22 mouse cellular contexts compared by ENCODE assay signal in the genomic region with DNA sequence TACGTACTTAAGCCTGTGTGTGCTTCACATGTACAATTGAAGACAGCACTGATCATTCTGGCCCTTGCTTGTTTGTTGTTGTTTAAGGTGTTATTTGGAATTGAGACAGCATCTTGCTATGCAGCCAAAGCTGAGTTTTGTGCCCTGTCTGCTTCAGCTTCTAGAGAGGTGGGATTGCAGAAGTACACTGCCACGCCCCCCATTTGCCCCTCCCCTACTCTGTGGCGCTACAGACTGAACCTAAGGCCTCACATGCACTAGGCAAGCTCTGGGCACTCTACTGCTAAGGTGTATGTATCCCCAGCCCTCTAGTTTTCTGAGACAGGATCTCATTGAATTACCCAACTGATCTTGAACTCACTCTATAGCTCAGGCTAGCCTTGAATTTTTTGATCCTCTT.
"Had no signal": no experiment of that assay in that cellular context is flagged by ENCODE, and none has a peak within 500 bp of the region (broad histone marks: within the 10 kb centered on the region; RNA-seq: fewer than 3 reads in every experiment).

No protein-coding gene starts in this region.

- H3K36me3 ChIP-seq: heart, embryonic 12.5 days; hindbrain, embryonic 10.5 days; hindbrain, embryonic 12.5 days; intestine, embryonic 15.5 days; kidney, embryonic 15.5 days; limb, embryonic 13.5 days; limb, embryonic 15.5 days; liver, embryonic 12.5 days had no signal

- H3K27me3 ChIP-seq: heart, embryonic 12.5 days; intestine, embryonic 15.5 days had no signal

- H3K4me1 ChIP-seq: hindbrain, embryonic 12.5 days; intestine, embryonic 15.5 days; kidney, embryonic 15.5 days had no signal

- H3K9ac ChIP-seq: heart, embryonic 12.5 days; hindbrain, embryonic 12.5 days; hindbrain, embryonic 14.5 days; intestine, embryonic 15.5 days; kidney, embryonic 15.5 days; limb, embryonic 13.5 days; limb, embryonic 15.5 days; liver, embryonic 12.5 days; liver, embryonic 14.5 days had no signal

- H3K4me3 ChIP-seq: heart, embryonic 10.5 days; heart, embryonic 12.5 days; hindbrain, embryonic 10.5 days; hindbrain, embryonic 12.5 days; intestine, embryonic 15.5 days; kidney, embryonic 15.5 days; limb, embryonic 13.5 days; limb, embryonic 15.5 days; liver, embryonic 12.5 days had no signal

- DNase-seq: gastrocnemius, postnatal 25 days; heart, postnatal 10 days; heart, postnatal 4 days; kidney, adult 2 months; kidney, adult 9 months; kidney, postnatal 14 days; kidney, postnatal 36 days; layer of hippocampus, adult 9-11 months; layer of hippocampus, postnatal 36 days; left cerebral cortex, postnatal 4 days had no signal

- H3K9me3 ChIP-seq: heart, embryonic 10.5 days; heart, embryonic 12.5 days; hindbrain, embryonic 10.5 days; hindbrain, embryonic 12.5 days; intestine, embryonic 15.5 days; kidney, embryonic 15.5 days; limb, embryonic 13.5 days; limb, embryonic 15.5 days; liver, embryonic 12.5 days had no signal

- H3K27ac ChIP-seq: heart, embryonic 10.5 days; hindbrain, embryonic 10.5 days; hindbrain, embryonic 12.5 days; hindbrain, embryonic 14.5 days; intestine, embryonic 15.5 days; kidney, embryonic 15.5 days; kidney, postnatal 0 days; limb, embryonic 13.5 days; limb, embryonic 15.5 days; liver, embryonic 12.5 days; liver, embryonic 14.5 days had no signal

- H3K4me2 ChIP-seq: heart, embryonic 12.5 days; hindbrain, embryonic 12.5 days; hindbrain, embryonic 14.5 days; intestine, embryonic 15.5 days; kidney, embryonic 15.5 days; limb, embryonic 13.5 days; limb, embryonic 15.5 days; liver, embryonic 12.5 days had no signal
